Mouse (Mus musculus): ENCODE measurements around the gene Tmem80. TPM values are rescaled to one million over a fixed set of nuclear protein-coding genes. Genes with fewer than 3 reads are reported as not detected.

Tmem80 gene
- polyA plus RNA-seq, 1 experiment from 2014 or later: 54.7 TPM

- H3K4me1 ChIP-seq (replicated peaks): no peaks in the 10 kb centered on the region
- H3K4me3 ChIP-seq: no peak overlapping the region
- no peak overlapping the region for H3K9ac ChIP-seq
- ATAC-seq (ENCODE audit: low FRiP score, low read depth): no peak
- H3K27me3 ChIP-seq: no peaks in the 10 kb centered on the region
- WGBS: 67% methylated on average over 5 of the region's 5 CpGs
- H3K27ac ChIP-seq (replicated peaks): no peak overlapping the region
- no peaks in the 10 kb centered on the region for H3K9me3 ChIP-seq
- no peaks in the 10 kb centered on the region for H3K36me3 ChIP-seq
- H3K4me2 ChIP-seq: no peak overlapping the region
Observed at GRCm38 (mm10) chr7:141369918-141370317, 42.4 kb downstream of the Tmem80 start.

GRCm38 (mm10) chr7:141371942-141372595 lies 44.5 kb downstream of the Tmem80 start:
- no peak overlapping the region for H3K9ac ChIP-seq
- H3K27me3 ChIP-seq: no peaks in the 10 kb centered on the region
- no peak for ATAC-seq (ENCODE audit: low FRiP score, low read depth)
- WGBS: 76% methylated on average over 6 of the region's 6 CpGs
- no peak overlapping the region for H3K27ac ChIP-seq (replicated peaks)
- no peak overlapping the region for H3K4me2 ChIP-seq
- H3K4me1 ChIP-seq (replicated peaks): no peaks in the 10 kb centered on the region
- no peaks in the 10 kb centered on the region for H3K36me3 ChIP-seq
- H3K4me3 ChIP-seq: no peak overlapping the region
- no peaks in the 10 kb centered on the region for H3K9me3 ChIP-seq

DNA sequence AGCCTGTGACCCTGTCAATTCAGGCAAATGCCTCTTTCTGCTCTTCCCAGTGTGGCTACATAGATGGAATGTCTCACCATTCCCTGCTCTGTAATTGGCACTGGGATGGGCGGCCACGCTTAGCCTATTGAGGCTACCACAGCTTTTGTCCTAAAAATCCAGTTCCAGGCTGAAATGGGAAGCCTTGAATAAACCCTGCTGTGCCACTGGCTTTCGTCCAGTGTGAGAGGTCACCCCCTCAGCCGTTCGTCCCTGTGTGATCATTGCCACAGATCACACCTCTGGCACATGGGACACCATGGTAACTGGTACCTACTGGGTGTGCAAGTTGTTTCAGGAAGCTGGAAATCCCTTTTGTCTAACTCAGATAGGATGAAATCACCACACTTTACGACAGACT lies 46.1 kb downstream of the Tmem80 start:
- no peak overlapping the region for H3K27ac ChIP-seq (replicated peaks)
- 25% methylated on average over 6 of the region's 6 CpGs for WGBS
- no peak for ATAC-seq (ENCODE audit: low FRiP score, low read depth)

GRCm38 (mm10) chr7:141374399-141374798 lies 46.9 kb downstream of the Tmem80 start:
- H3K4me2 ChIP-seq: no peak overlapping the region
- H3K9me3 ChIP-seq: no peaks in the 10 kb centered on the region
- no peak overlapping the region for H3K4me3 ChIP-seq
- ATAC-seq (ENCODE audit: low FRiP score, low read depth): no peak
- no peak overlapping the region for H3K9ac ChIP-seq
- H3K27ac ChIP-seq (replicated peaks): no peak overlapping the region
- no peaks in the 10 kb centered on the region for H3K4me1 ChIP-seq (replicated peaks)
- no peaks in the 10 kb centered on the region for H3K36me3 ChIP-seq
- H3K27me3 ChIP-seq: no peaks in the 10 kb centered on the region

More for the DNA sequence above, 46.1 kb downstream of the Tmem80 start:
- no peaks in the 10 kb centered on the region for H3K4me1 ChIP-seq (replicated peaks)
- no peaks in the 10 kb centered on the region for H3K9me3 ChIP-seq
- no peak overlapping the region for H3K4me3 ChIP-seq
- no peaks in the 10 kb centered on the region for H3K27me3 ChIP-seq
- H3K9ac ChIP-seq: no peak overlapping the region
- H3K36me3 ChIP-seq: no peaks in the 10 kb centered on the region
- no peak overlapping the region for H3K4me2 ChIP-seq

- 68% methylated on average over 4 of the region's 4 CpGs for WGBS
- no peak overlapping the region for H3K4me2 ChIP-seq
- 0 out of 2 replicates have a peak, but pooled peaks cover 6% of the 10 kb centered on the region for H3K27me3 ChIP-seq
- H3K9me3 ChIP-seq: no peaks in the 10 kb centered on the region
- no peak overlapping the region for H3K9ac ChIP-seq
- no peak overlapping the region for H3K27ac ChIP-seq (replicated peaks)
- H3K36me3 ChIP-seq: no peaks in the 10 kb centered on the region
- H3K4me1 ChIP-seq (replicated peaks): no peaks in the 10 kb centered on the region
- ATAC-seq (ENCODE audit: low FRiP score, low read depth): no peak
- no peak overlapping the region for H3K4me3 ChIP-seq
Observed at GRCm38 (mm10) chr7:141379584-141379983, 52.0 kb downstream of the Tmem80 start.

GRCm38 (mm10) chr7:141381068-141381835 lies 53.7 kb downstream of the Tmem80 start:
- no peak for ATAC-seq (ENCODE audit: low FRiP score, low read depth)
- no peaks in the 10 kb centered on the region for H3K4me1 ChIP-seq (replicated peaks)
- WGBS: 78% methylated on average over 4 of the region's 4 CpGs
- H3K27me3 ChIP-seq: 0 out of 2 replicates have a peak, but pooled peaks cover 6% of the 10 kb centered on the region
- H3K9me3 ChIP-seq: no peaks in the 10 kb centered on the region
- H3K4me2 ChIP-seq: no peak overlapping the region
- H3K27ac ChIP-seq (replicated peaks): no peak overlapping the region
- no peak overlapping the region for H3K9ac ChIP-seq
- no peaks in the 10 kb centered on the region for H3K36me3 ChIP-seq
- no peak overlapping the region for H3K4me3 ChIP-seq

Other genes with a start within 250 kb of the Tmem80 start
- 0.25 and 0.29 TPM in 2 replicates for gene Pkp3, start 249.5 kb upstream of the Tmem80 start, polyA plus RNA-seq (2015; fragmentation: Nextera tagmentation; extraction: Ambion mirVana)
- 3.2 and 3.3 TPM in 2 replicates for gene Sigirr, start 227.2 kb upstream of the Tmem80 start, polyA plus RNA-seq (2015; fragmentation: Nextera tagmentation; extraction: Ambion mirVana)
- gene Ano9, start 209.9 kb upstream of the Tmem80 start, polyA plus RNA-seq (2015; fragmentation: Nextera tagmentation; extraction: Ambion mirVana): 0.41 and 0.47 TPM in 2 replicates
- gene Ptdss2, start 205.4 kb upstream of the Tmem80 start, polyA plus RNA-seq (2015; fragmentation: Nextera tagmentation; extraction: Ambion mirVana): 80.2 and 97.6 TPM in 2 replicates
- 49.5 and 53.2 TPM in 2 replicates for gene Rnh1, start 154.9 kb upstream of the Tmem80 start, polyA plus RNA-seq (2015; fragmentation: Nextera tagmentation; extraction: Ambion mirVana)
- 182 and 186 TPM in 2 replicates for gene Hras, start 133.7 kb upstream of the Tmem80 start, polyA plus RNA-seq (2015; fragmentation: Nextera tagmentation; extraction: Ambion mirVana)
- 8.8 and 11.2 TPM in 2 replicates for gene Lrrc56, start 133.6 kb upstream of the Tmem80 start, polyA plus RNA-seq (2015; fragmentation: Nextera tagmentation; extraction: Ambion mirVana)
- 0.68 and 0.70 TPM in 2 replicates for gene Lmntd2, start 113.7 kb upstream of the Tmem80 start, polyA plus RNA-seq (2015; fragmentation: Nextera tagmentation; extraction: Ambion mirVana)
- 24.5 and 25.7 TPM in 2 replicates for gene Rassf7, start 111.9 kb upstream of the Tmem80 start, polyA plus RNA-seq (2015; fragmentation: Nextera tagmentation; extraction: Ambion mirVana)
- 66.1 and 71.7 TPM in 2 replicates for gene Phrf1, start 99.0 kb upstream of the Tmem80 start, polyA plus RNA-seq (2015; fragmentation: Nextera tagmentation; extraction: Ambion mirVana)
- gene Irf7, start 61.3 kb upstream of the Tmem80 start, polyA plus RNA-seq (2015; fragmentation: Nextera tagmentation; extraction: Ambion mirVana): 1.5 and 6.1 TPM in 2 replicates
- not detected in 2 replicates for gene Cdhr5, start 51.0 kb upstream of the Tmem80 start, polyA plus RNA-seq (2015; fragmentation: Nextera tagmentation; extraction: Ambion mirVana)
- 2.8 and 4.1 TPM in 2 replicates for gene Sct, start 48.6 kb upstream of the Tmem80 start, polyA plus RNA-seq (2015; fragmentation: Nextera tagmentation; extraction: Ambion mirVana)
- 0.64 and 0.90 TPM in 2 replicates for gene Drd4, start 35.7 kb upstream of the Tmem80 start, polyA plus RNA-seq (2015; fragmentation: Nextera tagmentation; extraction: Ambion mirVana)
- gene Deaf1, start within 50 bp of the Tmem80 start, polyA plus RNA-seq (2015; fragmentation: Nextera tagmentation; extraction: Ambion mirVana): 169 and 205 TPM in 2 replicates
- 1.00 and 1.2 TPM in 2 replicates for gene Eps8l2, start 11.1 kb downstream of the Tmem80 start, polyA plus RNA-seq (2015; fragmentation: Nextera tagmentation; extraction: Ambion mirVana)
- 286 and 298 TPM in 2 replicates for gene Taldo1, start 64.5 kb downstream of the Tmem80 start, polyA plus RNA-seq (2015; fragmentation: Nextera tagmentation; extraction: Ambion mirVana)
- gene Gatd1, start 86.4 kb downstream of the Tmem80 start, polyA plus RNA-seq (2015; fragmentation: Nextera tagmentation; extraction: Ambion mirVana): 52.5 and 53.3 TPM in 2 replicates
- 153 and 184 TPM in 2 replicates for gene Cend1, start 101.8 kb downstream of the Tmem80 start, polyA plus RNA-seq (2015; fragmentation: Nextera tagmentation; extraction: Ambion mirVana)
- gene Slc25a22, start 110.2 kb downstream of the Tmem80 start, polyA plus RNA-seq (2015; fragmentation: Nextera tagmentation; extraction: Ambion mirVana): 94.0 and 107 TPM in 2 replicates
- gene Pidd1, start 116.3 kb downstream of the Tmem80 start, polyA plus RNA-seq (2015; fragmentation: Nextera tagmentation; extraction: Ambion mirVana): 3.9 and 4.5 TPM in 2 replicates
- gene Rplp2, start 119.6 kb downstream of the Tmem80 start, polyA plus RNA-seq (2015; fragmentation: Nextera tagmentation; extraction: Ambion mirVana): 674 and 754 TPM in 2 replicates
- 19.7 and 19.8 TPM in 2 replicates for gene Pnpla2, start 127.5 kb downstream of the Tmem80 start, polyA plus RNA-seq (2015; fragmentation: Nextera tagmentation; extraction: Ambion mirVana)
- gene Cracr2b, start 133.4 kb downstream of the Tmem80 start, polyA plus RNA-seq (2015; fragmentation: Nextera tagmentation; extraction: Ambion mirVana): 7.1 and 9.5 TPM in 2 replicates
- gene Cd151, start 139.7 kb downstream of the Tmem80 start, polyA plus RNA-seq (2015; fragmentation: Nextera tagmentation; extraction: Ambion mirVana): 20.6 and 20.7 TPM in 2 replicates
- 85.9 and 86.2 TPM in 2 replicates for gene Polr2l, start 147.4 kb downstream of the Tmem80 start, polyA plus RNA-seq (2015; fragmentation: Nextera tagmentation; extraction: Ambion mirVana)
- gene Tspan4, start 147.5 kb downstream of the Tmem80 start, polyA plus RNA-seq (2015; fragmentation: Nextera tagmentation; extraction: Ambion mirVana): 63.2 and 66.7 TPM in 2 replicates
- 48.2 and 49.0 TPM in 2 replicates for gene Chid1, start 212.1 kb downstream of the Tmem80 start, polyA plus RNA-seq (2015; fragmentation: Nextera tagmentation; extraction: Ambion mirVana)
- gene Ap2a2, start 234.4 kb downstream of the Tmem80 start, polyA plus RNA-seq (2015; fragmentation: Nextera tagmentation; extraction: Ambion mirVana): 116 and 125 TPM in 2 replicates

Data from hindbrain, embryonic 15.5 days (tissue).